Mouse (Mus musculus) small intestine, adult 2 months (tissue): ENCODE results near the gene H1fnt.

Source experiments
- CTCF ChIP-seq: fragments of 200-500 bp; IDR thresholded peaks from 2 replicates; pipeline ENCODE4 v1.5.1; 2012; ENCODE audit warnings: low read depth, mild to moderate bottlenecking, control low read depth, inconsistent platforms, low read length, moderate library complexity, mixed read lengths; ENCODE audit not compliant: insufficient replicate concordance, insufficient read length; ENCODE audit errors: extremely low read depth
- POLR2A ChIP-seq: fragments of 200-500 bp; IDR thresholded peaks from 2 replicates; pipeline ENCODE4 v1.6.1; 2012; ENCODE audit warnings: low read depth, mild to moderate bottlenecking, control low read depth, inconsistent platforms, low read length, moderate library complexity

DNA sequence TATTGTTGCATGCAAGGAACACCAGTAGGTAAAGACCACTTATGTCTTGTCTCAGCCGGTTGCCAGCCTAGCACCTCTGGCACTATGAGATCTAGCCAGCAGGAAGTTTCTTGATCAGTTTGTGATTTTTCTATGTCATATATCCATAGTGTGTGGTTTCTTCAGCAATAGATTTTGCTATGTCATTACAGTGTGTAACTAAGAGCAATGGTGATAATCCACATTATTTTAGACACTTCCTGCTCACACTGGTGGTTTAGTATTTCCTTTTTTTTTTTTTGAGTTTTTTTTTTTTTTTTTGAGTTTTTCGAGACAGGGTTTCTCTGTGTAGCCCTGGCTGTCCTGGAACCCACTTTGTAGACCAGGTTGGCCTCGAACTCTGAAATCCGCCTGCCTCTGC, 21.7 kb downstream of the H1fnt start:
- TF ChIP-seq CTCF (no peak), POLR2A (no peak)
